Mouse (Mus musculus) CH12.LX (cell line): ENCODE measurements around the gene Tgfbr3.

Experiments used
- CHD1 ChIP-seq: IDR thresholded peaks from 2 replicates; pipeline ENCODE4 v1.6.1; 2012; ENCODE audit warnings: low read depth, low read length, improper control_type of control experiment, inconsistent platforms
- CHD2 ChIP-seq: IDR thresholded peaks from 2 replicates; pipeline ENCODE4 v1.6.1; 2011; ENCODE audit warnings: low read length, improper control_type of control experiment
- CTCF ChIP-seq, 2 experiments: IDR thresholded peaks in 1 of 2; conservative IDR thresholded peaks in 1 of 2; 2 replicates each; pipeline ENCODE4 v1.5.1; 2011 to 2012; ENCODE audit warnings: low read depth in 2 of 2, low read length in 2 of 2, improper control_type of control experiment in 1 of 2, inconsistent platforms in 1 of 2, mild to moderate bottlenecking in 1 of 2, moderate library complexity in 1 of 2
- EP300 ChIP-seq: IDR thresholded peaks from 2 replicates; pipeline ENCODE4 v1.6.1; 2011; ENCODE audit warnings: low read length, improper control_type of control experiment
- GABPA ChIP-seq: IDR thresholded peaks from 2 replicates; pipeline ENCODE4 v1.6.1; 2012; ENCODE audit warnings: low read depth, low read length, improper control_type of control experiment, inconsistent platforms; ENCODE audit not compliant: insufficient replicate concordance
- HCFC1 ChIP-seq: IDR thresholded peaks from 2 replicates; pipeline ENCODE4 v1.6.1; 2012; ENCODE audit warnings: low read depth, mild to moderate bottlenecking, inconsistent platforms, low read length, improper control_type of control experiment
- JUND ChIP-seq: conservative IDR thresholded peaks from 2 replicates; pipeline ENCODE4 v1.6.1; 2011; ENCODE audit warnings: low read depth, low read length, improper control_type of control experiment
- MAFK ChIP-seq: IDR thresholded peaks from 2 replicates; pipeline ENCODE4 v1.6.1; 2011; ENCODE audit warnings: low read length, improper control_type of control experiment; ENCODE audit not compliant: insufficient replicate concordance
- MYC ChIP-seq: IDR thresholded peaks from 2 replicates; pipeline ENCODE4 v1.6.1; 2011; ENCODE audit warnings: low read depth, mild to moderate bottlenecking, improper control_type of control experiment, low read length
- POLR2A ChIP-seq: IDR thresholded peaks from 2 replicates; pipeline ENCODE4 v1.6.1; 2011; ENCODE audit warnings: low read depth, mild to moderate bottlenecking, improper control_type of control experiment, low read length
- RCOR1 ChIP-seq: conservative IDR thresholded peaks from 2 replicates; pipeline ENCODE4 v1.6.1; 2012; ENCODE audit warnings: low read depth, mild to moderate bottlenecking, inconsistent platforms, low read length, improper control_type of control experiment
- SIN3A ChIP-seq: IDR thresholded peaks from 2 replicates; pipeline ENCODE4 v1.6.1; 2012; ENCODE audit warnings: low read length, improper control_type of control experiment, inconsistent platforms
- TBP ChIP-seq: conservative IDR thresholded peaks from 2 replicates; pipeline ENCODE4 v1.6.1; 2011; ENCODE audit warnings: low read depth, low read length, improper control_type of control experiment

DNA sequence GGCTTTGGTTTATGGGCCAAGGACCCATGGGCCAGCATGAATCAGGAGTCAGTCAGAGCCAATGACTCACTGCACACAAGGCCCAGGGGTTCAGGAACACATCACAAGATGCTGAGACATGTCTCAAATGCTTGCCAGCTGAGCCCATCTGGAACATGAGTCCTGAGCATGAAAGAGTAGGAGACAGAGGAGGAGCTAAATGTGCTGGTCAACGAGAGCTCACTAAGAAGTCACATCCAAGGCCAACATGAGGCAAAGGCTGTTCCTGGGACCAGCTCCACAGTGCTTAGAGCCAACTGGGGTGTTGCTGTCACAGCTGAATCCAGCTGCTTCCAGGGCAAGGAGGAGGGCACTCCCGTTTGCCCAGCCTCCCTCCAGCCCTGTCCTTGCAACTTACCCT, 202.1 kb downstream of the Tgfbr3 start:
- TF ChIP-seq CTCF (conservative IDR thresholded peaks at IDR 0.05 in 1 of 2, IDR thresholded peaks at IDR 0.05 in 1 of 2; ENCODE audit: low read depth in 2 of 2, low read length in 2 of 2) = no peak
- no peak for TF ChIP-seq EP300
- no peak for TF ChIP-seq HCFC1
- no peak for TF ChIP-seq POLR2A
- TF ChIP-seq SIN3A = no peak
- no peak for TF ChIP-seq TBP
- no peak for TF ChIP-seq RCOR1
- no peak for TF ChIP-seq CHD1
- no peak for TF ChIP-seq JUND
- TF ChIP-seq MAFK = no peak
- TF ChIP-seq GABPA = no peak
- TF ChIP-seq MYC = no peak
- no peak for TF ChIP-seq CHD2
